Mouse (Mus musculus) frontal cortex, postnatal 36 days (tissue): ENCODE measurements around the gene Sox5.

Source experiments
- DNase-seq, 2 experiments: peaks; one replicate each; pipeline ENCODE4 v3.0.0; 2022; ENCODE audit warnings: low spot score in 2 of 2

Gene Sox5

GRCm38 (mm10) chr6:144659115-144660108 is 122.4 kb downstream of the Sox5 start:
- no peak for DNase-seq

GRCm38 (mm10) chr6:144652876-144653275 is 128.9 kb downstream of the Sox5 start:
- no peak for DNase-seq

- no peak for DNase-seq
These were observed 132.9 kb downstream of the Sox5 start for GRCm38 (mm10) chr6:144648896-144649295.

GRCm38 (mm10) chr6:144648124-144648591 is 133.6 kb downstream of the Sox5 start:
- no peak for DNase-seq

- no peak for DNase-seq
These were observed 135.4 kb downstream of the Sox5 start for GRCm38 (mm10) chr6:144646331-144646730.

GRCm38 (mm10) chr6:144645796-144646195 is 136.0 kb downstream of the Sox5 start:
- no peak for DNase-seq

- no peak for DNase-seq
These were observed 137.1 kb downstream of the Sox5 start for GRCm38 (mm10) chr6:144644711-144645110.

GRCm38 (mm10) chr6:144643601-144644000 is 138.2 kb downstream of the Sox5 start:
- no peak for DNase-seq

- DNase-seq: no peak
These were observed 139.9 kb downstream of the Sox5 start for GRCm38 (mm10) chr6:144641888-144642287.

GRCm38 (mm10) chr6:144640591-144640990 is 141.2 kb downstream of the Sox5 start:
- DNase-seq: no peak

GRCm38 (mm10) chr6:144638547-144638946 is 143.2 kb downstream of the Sox5 start:
- no peak for DNase-seq

GRCm38 (mm10) chr6:144627539-144628115 is 154.2 kb downstream of the Sox5 start:
- peak; percentile 22 to 41 for DNase-seq

GRCm38 (mm10) chr6:144621089-144621769 is 160.5 kb downstream of the Sox5 start:
- no peak for DNase-seq

- DNase-seq: no peak
These were observed 170.4 kb downstream of the Sox5 start for GRCm38 (mm10) chr6:144611383-144611791.

GRCm38 (mm10) chr6:144610878-144611277 is 170.9 kb downstream of the Sox5 start:
- no peak for DNase-seq

GRCm38 (mm10) chr6:144602883-144603282 is 178.9 kb downstream of the Sox5 start:
- DNase-seq: no peak

- no peak for DNase-seq
These were observed 181.4 kb downstream of the Sox5 start for GRCm38 (mm10) chr6:144600351-144600750.

- DNase-seq: no peak
These were observed 183.3 kb downstream of the Sox5 start for GRCm38 (mm10) chr6:144598324-144598973.

GRCm38 (mm10) chr6:144596536-144597210 is 185.1 kb downstream of the Sox5 start:
- peak; percentile 29 to 52 for DNase-seq

- no peak for DNase-seq
These were observed 196.9 kb downstream of the Sox5 start for GRCm38 (mm10) chr6:144584854-144585253.
